Comparison of ENCODE assay signal across 12 mouse cellular contexts in genomic region chr11:21016133-21016746, GRCm38 (mm10).
DNase-seq lines count a peak whose midpoint lies in the region; ATAC-seq and TF ChIP-seq lines count a peak whose summit lies in the region.
"Had no signal": no experiment of that assay in that cellular context is flagged by ENCODE, and none has a peak within 500 bp of the region (broad histone marks: within the 10 kb centered on the region; RNA-seq: fewer than 3 reads in every experiment).

No protein-coding gene starts in this region.

- H3K27me3 ChIP-seq in embryonic facial prominence, embryonic 15.5 days, result no peaks in the 10 kb centered on the region
- H3K27me3 ChIP-seq in embryonic facial prominence, embryonic 10.5 days (replicated peaks; ENCODE audit: low read depth, poor library complexity, severe bottlenecking), result peaks cover 17% of the 10 kb centered on the region
- no peaks in the 10 kb centered on the region for H3K27me3 ChIP-seq in limb, embryonic 11.5 days (ENCODE audit: control insufficient read depth, insufficient read depth, low read length)
- no peaks in the 10 kb centered on the region for H3K27me3 ChIP-seq in limb, embryonic 10.5 days (ENCODE audit: low read depth, poor library complexity, severe bottlenecking)
- H3K27me3 ChIP-seq in hindbrain, postnatal 0 days (ENCODE audit: insufficient read depth, low read length), result no peaks in the 10 kb centered on the region

- H3K4me2 ChIP-seq in embryonic facial prominence, embryonic 15.5 days (replicated peaks), result no peak overlapping the region
- H3K4me2 ChIP-seq in limb, embryonic 11.5 days (ENCODE audit: low read depth, severe bottlenecking), result no peak overlapping the region
- H3K4me2 ChIP-seq in hindbrain, postnatal 0 days (ENCODE audit: low read depth, low read length), result no peak overlapping the region

- no peak for TF ChIP-seq CTCF in hindbrain, postnatal 0 days (IDR thresholded peaks at IDR 0.05; ENCODE audit: low read depth)

- DNase-seq in embryonic facial prominence, embryonic 10.5 days (ENCODE audit: low spot score), result no peak
- no peak for DNase-seq in limb, embryonic 11.5 days (ENCODE audit: low spot score)
- no peak for DNase-seq in limb, embryonic 10.5 days (ENCODE audit: low spot score)
- DNase-seq in cerebellum, adult 11-12 months, result peak; percentile 80
- no peak for DNase-seq in hindbrain, postnatal 0 days (ENCODE audit: low spot score)
- DNase-seq in thymus, adult 18-20 months, result no peak
- DNase-seq in thymus, postnatal 36 days, result no peak
- DNase-seq: kidney, postnatal 4 days; right cerebral cortex, adult 18-20 months had no signal

- no peak overlapping the region for H3K4me3 ChIP-seq in embryonic facial prominence, embryonic 15.5 days (replicated peaks)
- H3K4me3 ChIP-seq in embryonic facial prominence, embryonic 10.5 days, result no peak overlapping the region
- no peak overlapping the region for H3K4me3 ChIP-seq in limb, embryonic 11.5 days (ENCODE audit: low read depth, low read length)
- H3K4me3 ChIP-seq in limb, embryonic 10.5 days, result no peak overlapping the region
- no peak overlapping the region for H3K4me3 ChIP-seq in hindbrain, postnatal 0 days (ENCODE audit: low read length)

- no peaks in the 10 kb centered on the region for H3K9me3 ChIP-seq in embryonic facial prominence, embryonic 15.5 days (replicated peaks)
- no peaks in the 10 kb centered on the region for H3K9me3 ChIP-seq in embryonic facial prominence, embryonic 10.5 days
- no peaks in the 10 kb centered on the region for H3K9me3 ChIP-seq in limb, embryonic 11.5 days (ENCODE audit: control insufficient read depth, low read length)
- no peaks in the 10 kb centered on the region for H3K9me3 ChIP-seq in limb, embryonic 10.5 days (replicated peaks)
- H3K9me3 ChIP-seq in hindbrain, postnatal 0 days (ENCODE audit: low read length), result no peaks in the 10 kb centered on the region

- H3K27ac ChIP-seq in embryonic facial prominence, embryonic 15.5 days (replicated peaks), result 0 out of 2 replicates have a peak overlapping the region, but pooled peaks have one; percentile 13
- no peak overlapping the region for H3K27ac ChIP-seq in embryonic facial prominence, embryonic 10.5 days (replicated peaks)
- H3K27ac ChIP-seq in limb, embryonic 11.5 days (replicated peaks; ENCODE audit: low read depth, low read length), result no peak overlapping the region
- H3K27ac ChIP-seq in limb, embryonic 10.5 days, result no peak overlapping the region
- no peak overlapping the region for H3K27ac ChIP-seq in hindbrain, postnatal 0 days

- H3K4me1 ChIP-seq in embryonic facial prominence, embryonic 15.5 days, result peaks cover 8% of the 10 kb centered on the region; the same call in 1 of the 2 replicates
- H3K4me1 ChIP-seq in embryonic facial prominence, embryonic 10.5 days, result peaks cover 10% of the 10 kb centered on the region
- H3K4me1 ChIP-seq in limb, embryonic 11.5 days (ENCODE audit: control insufficient read depth, insufficient read depth, low read length), result no peaks in the 10 kb centered on the region
- H3K4me1 ChIP-seq in limb, embryonic 10.5 days, result no peaks in the 10 kb centered on the region
- H3K4me1 ChIP-seq in hindbrain, postnatal 0 days (ENCODE audit: insufficient read depth, low read length), result no peaks in the 10 kb centered on the region; the same call in 1 of the 2 replicates

- H3K36me3 ChIP-seq in embryonic facial prominence, embryonic 15.5 days, result no peaks in the 10 kb centered on the region
- no peaks in the 10 kb centered on the region for H3K36me3 ChIP-seq in embryonic facial prominence, embryonic 10.5 days (replicated peaks)
- H3K36me3 ChIP-seq in limb, embryonic 11.5 days (ENCODE audit: control insufficient read depth, insufficient read depth, low read length), result no peaks in the 10 kb centered on the region
- no peaks in the 10 kb centered on the region for H3K36me3 ChIP-seq in limb, embryonic 10.5 days
- H3K36me3 ChIP-seq in hindbrain, postnatal 0 days (ENCODE audit: insufficient read depth, low read length), result no peaks in the 10 kb centered on the region

- no peak overlapping the region for H3K9ac ChIP-seq in embryonic facial prominence, embryonic 15.5 days
- H3K9ac ChIP-seq in limb, embryonic 11.5 days (ENCODE audit: low read length), result 0 out of 2 replicates have a peak overlapping the region, but pooled peaks have one; percentile 17
- no peak overlapping the region for H3K9ac ChIP-seq in hindbrain, postnatal 0 days (replicated peaks; ENCODE audit: low read length)

- ATAC-seq in embryonic facial prominence, embryonic 15.5 days (ENCODE audit: insufficient number of reproducible peaks, low FRiP score, low TSS enrichment, low read depth), result no peak
- ATAC-seq in limb, embryonic 11.5 days (ENCODE audit: insufficient number of reproducible peaks, low FRiP score, low TSS enrichment, low read depth), result no peak
- ATAC-seq in hindbrain, postnatal 0 days, result 0 out of 2 replicates have a peak, but pooled peaks have one; percentile 38
- ATAC-seq: forebrain, embryonic 14.5 days; inflammation-experienced regulatory T-cells, adult 6 months had no signal

- WGBS in embryonic facial prominence, embryonic 15.5 days, result 36% methylated on average over 4 of the region's 4 CpGs
- 46% methylated on average over 4 of the region's 4 CpGs for WGBS in embryonic facial prominence, embryonic 10.5 days
- 61% methylated on average over 4 of the region's 4 CpGs for WGBS in limb, embryonic 11.5 days
- 72% methylated on average over 4 of the region's 4 CpGs for WGBS in limb, embryonic 10.5 days
- 13% methylated on average over 4 of the region's 4 CpGs for WGBS in hindbrain, postnatal 0 days
